ENCODE assay signal across 19 mouse cellular contexts in genomic region chr7:113505516-113506045, GRCm38 (mm10). TPM values are rescaled to one million over a fixed set of nuclear protein-coding genes. Genes with fewer than 3 reads are reported as not detected.
A peak's percentile ranks its signal among the peaks of the same experiment; 100 is the strongest.
DNase-seq lines count a peak whose midpoint lies in the region; ATAC-seq and TF ChIP-seq lines count a peak whose summit lies in the region.
"Had no signal": no experiment of that assay in that cellular context is flagged by ENCODE, and none has a peak within 500 bp of the region (broad histone marks: within the 10 kb centered on the region; RNA-seq: fewer than 3 reads in every experiment).

No protein-coding gene starts in this region.

- 0 out of 2 replicates have a peak, but pooled peaks have one; percentile 37 for TF ChIP-seq EP300 in CH12.LX (IDR thresholded peaks at IDR 0.05; ENCODE audit: low read length)

- H3K27me3 ChIP-seq in CH12.LX (replicated peaks): no peaks in the 10 kb centered on the region
- no peaks in the 10 kb centered on the region for H3K27me3 ChIP-seq in embryonic facial prominence, embryonic 13.5 days
- no peaks in the 10 kb centered on the region for H3K27me3 ChIP-seq in splenic B cell, adult 2 months (ENCODE audit: control insufficient read depth, insufficient read depth, low read length, poor library complexity, severe bottlenecking)
- 0 out of 2 replicates have a peak, but pooled peaks cover 2% of the 10 kb centered on the region for H3K27me3 ChIP-seq in neural tube, embryonic 15.5 days (replicated peaks)
- H3K27me3 ChIP-seq: forebrain, embryonic 15.5 days; heart, embryonic 13.5 days; hindbrain, embryonic 15.5 days; Patski had no signal

- H3K27ac ChIP-seq in CH12.LX (ENCODE audit: insufficient read depth, low read depth): peak overlapping the region; percentile 97
- H3K27ac ChIP-seq in embryonic facial prominence, embryonic 13.5 days: 0 out of 2 replicates have a peak overlapping the region, but pooled peaks have one; percentile 13
- H3K27ac ChIP-seq in neural tube, embryonic 15.5 days (replicated peaks): no peak overlapping the region
- H3K27ac ChIP-seq: forebrain, embryonic 15.5 days; gastrocnemius, adult 2 months; heart, embryonic 13.5 days; hindbrain, embryonic 15.5 days had no signal

- H3K36me3 ChIP-seq in CH12.LX (replicated peaks in 1 of 2; ENCODE audit: control insufficient read depth in 1 of 2, insufficient read depth in 1 of 2, low read length in 1 of 2): no peaks in the 10 kb centered on the region
- no peaks in the 10 kb centered on the region for H3K36me3 ChIP-seq in embryonic facial prominence, embryonic 13.5 days
- H3K36me3 ChIP-seq in splenic B cell, adult 2 months (ENCODE audit: control insufficient read depth, insufficient read depth, low read length, poor library complexity, severe bottlenecking): no peaks in the 10 kb centered on the region
- no peaks in the 10 kb centered on the region for H3K36me3 ChIP-seq in neural tube, embryonic 15.5 days
- H3K36me3 ChIP-seq: forebrain, embryonic 15.5 days; heart, embryonic 13.5 days; hindbrain, embryonic 15.5 days had no signal

- no peaks in the 10 kb centered on the region for H3K79me2 ChIP-seq in CH12.LX (replicated peaks; ENCODE audit: control insufficient read depth, extremely low read depth, insufficient read depth, poor library complexity, severe bottlenecking)

- H3K4me3 ChIP-seq in CH12.LX (replicated peaks in 1 of 3; ENCODE audit: low read depth in 2 of 3, low read length in 2 of 3, poor library complexity in 1 of 3): no peak overlapping the region
- no peak overlapping the region for H3K4me3 ChIP-seq in embryonic facial prominence, embryonic 13.5 days
- H3K4me3 ChIP-seq in neural tube, embryonic 15.5 days (replicated peaks): no peak overlapping the region
- H3K4me3 ChIP-seq: forebrain, embryonic 15.5 days; gastrocnemius, adult 2 months; heart, embryonic 13.5 days; hindbrain, embryonic 15.5 days had no signal

- no peak for DNase-seq in CH12.LX (ENCODE audit: extremely low read depth)
- DNase-seq in NIH3T3 (ENCODE audit: low read depth): peak; percentile 40
- peak; percentile 29 for DNase-seq in splenic B cell, adult 2 months (ENCODE audit: low read depth, low spot score)
- no peak for DNase-seq in thymus, postnatal 4 days
- DNase-seq: adrenal gland, postnatal 14 days; cerebellum, adult 2 months; cerebellum, postnatal 14 days; gastrocnemius, adult 2 months; gastrocnemius, postnatal 25 days; heart, postnatal 36 days had no signal

- dilution Hi-C loops in CH12.LX (cut with MboI; ENCODE audit: extremely low pct_ligation_motif_present, extremely low pct_unique_long_range_greater_than_20kb, low sequenced_read_pairs): no loop called here

- TF ChIP-seq POLR2A in CH12.LX (IDR thresholded peaks at IDR 0.05; ENCODE audit: low read depth, low read length): no peak

- TF ChIP-seq CTCF in CH12.LX (conservative IDR thresholded peaks at IDR 0.05 in 1 of 2, IDR thresholded peaks at IDR 0.05 in 1 of 2; ENCODE audit: low read depth in 2 of 2, low read length in 2 of 2): no peak

- 33% methylated on average over 4 of the region's 4 CpGs for WGBS in embryonic facial prominence, embryonic 13.5 days
- 82% methylated on average over 4 of the region's 4 CpGs for WGBS in neural tube, embryonic 15.5 days

- H3K9me3 ChIP-seq in CH12.LX (replicated peaks; ENCODE audit: low read length): no peaks in the 10 kb centered on the region
- H3K9me3 ChIP-seq in embryonic facial prominence, embryonic 13.5 days: no peaks in the 10 kb centered on the region
- H3K9me3 ChIP-seq in neural tube, embryonic 15.5 days (replicated peaks): no peaks in the 10 kb centered on the region
- H3K9me3 ChIP-seq: forebrain, embryonic 15.5 days; heart, embryonic 13.5 days; hindbrain, embryonic 15.5 days had no signal

- TF ChIP-seq RAD21 in CH12.LX (IDR thresholded peaks at IDR 0.05; ENCODE audit: low read depth, low read length): no peak

- ATAC-seq in embryonic facial prominence, embryonic 13.5 days (ENCODE audit: insufficient number of reproducible peaks, insufficient read depth, low FRiP score, low TSS enrichment, low read depth): no peak
- no peak for ATAC-seq in neural tube, embryonic 15.5 days (ENCODE audit: low FRiP score)
- ATAC-seq: activated CD4-positive, CD25-positive, alpha-beta regulatory T cell, adult 4 months; forebrain, embryonic 15.5 days; inflammation-experienced regulatory T-cells, adult 6 months; intestine, postnatal 0 days; Patski had no signal

- in situ Hi-C loops in CH12.LX (cut with MboI; ENCODE audit: low pct_ligation_motif_present, low pct_unique_long_range_greater_than_20kb, low sequenced_read_pairs): no loop called here

- peaks cover 20 to 76% of the 10 kb centered on the region in 2 experiments for H3K4me1 ChIP-seq in CH12.LX (ENCODE audit: control insufficient read depth in 1 of 2, insufficient read depth in 2 of 2)
- H3K4me1 ChIP-seq in embryonic facial prominence, embryonic 13.5 days: peaks cover 16% of the 10 kb centered on the region
- H3K4me1 ChIP-seq in neural tube, embryonic 15.5 days: no peaks in the 10 kb centered on the region
- H3K4me1 ChIP-seq: forebrain, embryonic 15.5 days; heart, embryonic 13.5 days; hindbrain, embryonic 15.5 days had no signal

- H3K4me2 ChIP-seq in CH12.LX (ENCODE audit: insufficient read depth, low read depth, poor library complexity, severe bottlenecking): peak overlapping the region; percentile 72
- no peak overlapping the region for H3K4me2 ChIP-seq in embryonic facial prominence, embryonic 13.5 days
- H3K4me2 ChIP-seq in neural tube, embryonic 15.5 days: no peak overlapping the region
- H3K4me2 ChIP-seq: forebrain, embryonic 15.5 days; heart, embryonic 13.5 days; hindbrain, embryonic 15.5 days had no signal

- peak overlapping the region; percentile 42; the same call in 1 of the 2 replicates for H3K9ac ChIP-seq in CH12.LX (ENCODE audit: insufficient read depth, low read depth)
- no peak overlapping the region for H3K9ac ChIP-seq in embryonic facial prominence, embryonic 13.5 days
- no peak overlapping the region for H3K9ac ChIP-seq in neural tube, embryonic 15.5 days (replicated peaks)
- H3K9ac ChIP-seq: forebrain, embryonic 15.5 days; heart, embryonic 13.5 days; hindbrain, embryonic 15.5 days had no signal

TF ChIP-seq in CH12.LX, 34 proteins besides CTCF, POLR2A, EP300 and RAD21 (continues in another document):
- no peak; the same call in 1 of the 2 replicates for TF ChIP-seq HCFC1 (IDR thresholded peaks at IDR 0.05; ENCODE audit: low read depth, low read length)
- TF ChIP-seq TCF12 (IDR thresholded peaks at IDR 0.05; ENCODE audit: low read depth, low read length): peak; percentile 21; the same call in 1 of the 2 replicates
- TF ChIP-seq NRF1 (IDR thresholded peaks at IDR 0.05; ENCODE audit: low read depth, low read length): no peak
- no peak for TF ChIP-seq KAT2A (IDR thresholded peaks at IDR 0.05; ENCODE audit: insufficient replicate concordance, low read length)
- 0 out of 2 replicates have a peak, but pooled peaks have one; percentile 13 for TF ChIP-seq IRF4 (IDR thresholded peaks at IDR 0.05; ENCODE audit: low read depth, low read length)
- TF ChIP-seq ZKSCAN1 (IDR thresholded peaks at IDR 0.05; ENCODE audit: borderline replicate concordance, low read depth, low read length): no peak
- TF ChIP-seq JUN (IDR thresholded peaks at IDR 0.05; ENCODE audit: insufficient read depth, low read depth, low read length): peak; percentile 62
- TF ChIP-seq RCOR1 (conservative IDR thresholded peaks at IDR 0.05; ENCODE audit: low read depth, low read length): peak; percentile 1; the same call in 1 of the 2 replicates
- TF ChIP-seq PAX5 (IDR thresholded peaks at IDR 0.05; ENCODE audit: low read length): no peak
- TF ChIP-seq UBTF (IDR thresholded peaks at IDR 0.05; ENCODE audit: low read depth, low read length): no peak
- TF ChIP-seq NELFE (IDR thresholded peaks at IDR 0.05; ENCODE audit: low read depth, low read length): no peak
- TF ChIP-seq MYC (IDR thresholded peaks at IDR 0.05; ENCODE audit: low read depth, low read length): peak; percentile 70; the same call in 1 of the 2 replicates
- peak; percentile 82 for TF ChIP-seq ZNF384 (IDR thresholded peaks at IDR 0.05; ENCODE audit: low read depth, low read length)
- no peak for TF ChIP-seq CHD2 (IDR thresholded peaks at IDR 0.05; ENCODE audit: low read length)
- TF ChIP-seq MAFK (IDR thresholded peaks at IDR 0.05; ENCODE audit: insufficient replicate concordance, low read length): no peak
- no peak for TF ChIP-seq POLR2AphosphoS2 (IDR thresholded peaks at IDR 0.05; ENCODE audit: low read depth, low read length)
- TF ChIP-seq JUND (conservative IDR thresholded peaks at IDR 0.05; ENCODE audit: low read depth, low read length): no peak
- TF ChIP-seq CHD1 (IDR thresholded peaks at IDR 0.05; ENCODE audit: low read depth, low read length): no peak
- TF ChIP-seq MAX (IDR thresholded peaks at IDR 0.05; ENCODE audit: low read length): no peak
- TF ChIP-seq SIN3A (IDR thresholded peaks at IDR 0.05; ENCODE audit: low read length): peak; percentile 18; the same call in 1 of the 2 replicates
- TF ChIP-seq TBP (conservative IDR thresholded peaks at IDR 0.05; ENCODE audit: low read depth, low read length): no peak
- TF ChIP-seq MAZ (IDR thresholded peaks at IDR 0.05; ENCODE audit: low read depth, low read length): no peak
- TF ChIP-seq MEF2A (IDR thresholded peaks at IDR 0.05; ENCODE audit: borderline replicate concordance, low read depth, low read length): peak; percentile 80
- peak; percentile 36 for TF ChIP-seq ETS1 (conservative IDR thresholded peaks at IDR 0.05; ENCODE audit: low read depth, low read length)
- TF ChIP-seq MXI1 (IDR thresholded peaks at IDR 0.05; ENCODE audit: low read depth, low read length): 0 out of 2 replicates have a peak, but pooled peaks have one; percentile 12
- no peak for TF ChIP-seq USF1 (IDR thresholded peaks at IDR 0.05; ENCODE audit: low read depth, low read length)
- TF ChIP-seq E2F4 (IDR thresholded peaks at IDR 0.05; ENCODE audit: insufficient replicate concordance, low read depth, low read length): no peak
- no peak for TF ChIP-seq ELF1 (IDR thresholded peaks at IDR 0.05; ENCODE audit: low read depth, low read length)
- no peak for TF ChIP-seq GABPA (IDR thresholded peaks at IDR 0.05; ENCODE audit: insufficient replicate concordance, low read depth, low read length)
- no peak for TF ChIP-seq BHLHE40 (IDR thresholded peaks at IDR 0.05; ENCODE audit: low read depth, low read length)
- TF ChIP-seq SMC3 (IDR thresholded peaks at IDR 0.05; ENCODE audit: low read depth, low read length): no peak

RNA-seq across cellular contexts. Expression of gene Far1, which starts 8.1 kb away (rescaled TPM):
- total RNA-seq in CH12.LX (2012; rRNA removed) (73.4 and 81.5 TPM in 2 replicates), CH12.LX (2014; rRNA removed) (170 and 201 TPM in 2 replicates)
- 91.7 and 97.3 TPM in 2 replicates for polyA plus RNA-seq in CH12.LX (2012; ENCODE audit: insufficient read length, low read depth)
- 76.4 and 86.8 TPM in 2 replicates for polyA plus RNA-seq in embryonic facial prominence, embryonic 13.5 days (2015; fragmentation: Nextera tagmentation; extraction: Ambion mirVana)
- 61.2 and 63.7 TPM in 2 replicates for polyA plus RNA-seq in neural tube, embryonic 15.5 days (2015; fragmentation: Nextera tagmentation; extraction: Ambion mirVana)

Comparison
In these comparisons a context has a peak if more than half of its experiments do, and no peak if none do; other contexts are left out.
1. DNase-seq: peak in NIH3T3 (single experiment) and splenic B cell, adult 2 months (single experiment); none in CH12.LX (single experiment) and thymus, postnatal 4 days (single experiment).